Mouse (Mus musculus): ENCODE results near the gene Ap4e1. TPM values are rescaled to one million over a fixed set of nuclear protein-coding genes. Genes with fewer than 3 reads are reported as not detected.

Gene Ap4e1
- polyA plus RNA-seq (2011; ENCODE audit: insufficient read depth, insufficient read length, low read depth, missing spikeins) = 19.9 and 20.2 TPM in 2 replicates

DNA sequence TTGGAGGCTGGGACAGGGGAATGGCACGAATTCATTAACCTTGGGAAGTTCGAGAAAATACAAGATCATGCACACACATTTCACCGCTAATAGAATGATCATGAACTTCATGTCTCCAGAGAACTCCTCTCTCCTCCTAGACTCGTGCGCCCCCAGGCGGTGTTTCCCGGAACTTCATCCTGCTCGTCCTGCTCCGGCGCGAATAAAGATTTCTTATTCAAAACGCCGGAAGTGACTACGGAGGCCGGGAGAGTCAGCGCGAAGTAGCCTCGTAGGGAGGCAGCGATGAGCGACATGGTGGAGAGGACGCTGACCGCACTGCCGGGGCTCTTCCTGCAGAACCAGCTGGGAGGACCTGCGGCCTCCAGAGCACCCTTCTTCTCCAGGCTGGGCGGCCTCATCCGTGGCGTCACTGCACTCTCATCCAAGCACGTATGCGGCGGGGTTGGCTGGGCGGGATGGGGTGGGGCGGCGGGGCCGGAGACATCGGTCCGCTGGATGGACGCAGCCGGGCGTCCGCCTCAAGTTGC, at the start of gene Ap4e1:
Gene Ap4e1, plus strand, starts transcription at position 249 of the 530 bp plus-strand sequence.
- H3K9ac ChIP-seq (ENCODE audit: low read depth, poor library complexity, severe bottlenecking) = peak within 1 kb of the TSS; percentile 78
- peak within 1 kb of the TSS; percentile 98 for H3K4me3 ChIP-seq (ENCODE audit: low read depth, low read length)
- H3K27ac ChIP-seq (ENCODE audit: insufficient read depth, low read length) = no peak within 1 kb of the TSS
- H3K4me1 ChIP-seq (ENCODE audit: control insufficient read depth, insufficient read depth, low read length) = no peaks in the 10 kb centered on the region
- no peaks in the 10 kb centered on the region for H3K9me3 ChIP-seq (replicated peaks; ENCODE audit: control insufficient read depth, insufficient read depth, low read length, poor library complexity, severe bottlenecking)
- peaks cover 3% of the 10 kb centered on the region for H3K36me3 ChIP-seq (ENCODE audit: control insufficient read depth, insufficient read depth, low read length, poor library complexity, severe bottlenecking)
- no peaks in the 10 kb centered on the region for H3K27me3 ChIP-seq (ENCODE audit: control insufficient read depth, insufficient read depth, low read length, poor library complexity, severe bottlenecking)
- TF ChIP-seq CTCF (IDR thresholded peaks at IDR 0.05; ENCODE audit: low read depth, low read length) (peak; percentile 84), POLR2A (IDR thresholded peaks at IDR 0.05; ENCODE audit: insufficient read depth, low read length) (peak; percentile 51), EP300 (IDR thresholded peaks at IDR 0.05; ENCODE audit: insufficient read depth, low read depth, low read length) (0 out of 2 replicates have a peak, but pooled peaks have one; percentile 65)

- H3K9me3 ChIP-seq (replicated peaks; ENCODE audit: control insufficient read depth, insufficient read depth, low read length, poor library complexity, severe bottlenecking) = peaks cover 11% of the 10 kb centered on the region
- no peak overlapping the region for H3K4me3 ChIP-seq (ENCODE audit: low read depth, low read length)
- H3K27ac ChIP-seq (ENCODE audit: insufficient read depth, low read length) = no peak overlapping the region
- H3K9ac ChIP-seq (ENCODE audit: low read depth, poor library complexity, severe bottlenecking) = no peak overlapping the region
- no peaks in the 10 kb centered on the region for H3K27me3 ChIP-seq (ENCODE audit: control insufficient read depth, insufficient read depth, low read length, poor library complexity, severe bottlenecking)
- H3K36me3 ChIP-seq (ENCODE audit: control insufficient read depth, insufficient read depth, low read length, poor library complexity, severe bottlenecking) = no peaks in the 10 kb centered on the region
- TF ChIP-seq CTCF (IDR thresholded peaks at IDR 0.05; ENCODE audit: low read depth, low read length) (no peak), EP300 (IDR thresholded peaks at IDR 0.05; ENCODE audit: insufficient read depth, low read depth, low read length) (no peak), POLR2A (IDR thresholded peaks at IDR 0.05; ENCODE audit: insufficient read depth, low read length) (no peak)
- H3K4me1 ChIP-seq (ENCODE audit: control insufficient read depth, insufficient read depth, low read length) = no peaks in the 10 kb centered on the region
Observed at GRCm38 (mm10) chr2:126961696-126962095, 46.8 kb upstream of the Ap4e1 start.

GRCm38 (mm10) chr2:126977428-126977827, 31.1 kb upstream of the Ap4e1 start:
- Histone ChIP-seq H3K36me3 (ENCODE audit: control insufficient read depth, insufficient read depth, low read length, poor library complexity, severe bottlenecking) (no peaks in the 10 kb centered on the region), H3K4me3 (ENCODE audit: low read depth, low read length) (no peak overlapping the region), H3K27ac (ENCODE audit: insufficient read depth, low read length) (no peak overlapping the region), H3K9ac (ENCODE audit: low read depth, poor library complexity, severe bottlenecking) (no peak overlapping the region), H3K4me1 (ENCODE audit: control insufficient read depth, insufficient read depth, low read length) (peaks cover 1% of the 10 kb centered on the region), H3K9me3 (replicated peaks; ENCODE audit: control insufficient read depth, insufficient read depth, low read length, poor library complexity, severe bottlenecking) (peaks cover 4% of the 10 kb centered on the region; the same call in 1 of the 2 replicates), H3K27me3 (ENCODE audit: control insufficient read depth, insufficient read depth, low read length, poor library complexity, severe bottlenecking) (no peaks in the 10 kb centered on the region)
- no peak for TF ChIP-seq POLR2A (IDR thresholded peaks at IDR 0.05; ENCODE audit: insufficient read depth, low read length)
- TF ChIP-seq CTCF (IDR thresholded peaks at IDR 0.05; ENCODE audit: low read depth, low read length) = no peak
- no peak for TF ChIP-seq EP300 (IDR thresholded peaks at IDR 0.05; ENCODE audit: insufficient read depth, low read depth, low read length)

GRCm38 (mm10) chr2:126983221-126983620, 25.3 kb upstream of the Ap4e1 start:
- peaks cover 1% of the 10 kb centered on the region for H3K4me1 ChIP-seq (ENCODE audit: control insufficient read depth, insufficient read depth, low read length)
- H3K27me3 ChIP-seq (ENCODE audit: control insufficient read depth, insufficient read depth, low read length, poor library complexity, severe bottlenecking) = no peaks in the 10 kb centered on the region
- H3K27ac ChIP-seq (ENCODE audit: insufficient read depth, low read length) = no peak overlapping the region
- H3K4me3 ChIP-seq (ENCODE audit: low read depth, low read length) = no peak overlapping the region
- no peaks in the 10 kb centered on the region; the same call in 1 of the 2 replicates for H3K9me3 ChIP-seq (replicated peaks; ENCODE audit: control insufficient read depth, insufficient read depth, low read length, poor library complexity, severe bottlenecking)
- H3K9ac ChIP-seq (ENCODE audit: low read depth, poor library complexity, severe bottlenecking) = no peak overlapping the region
- H3K36me3 ChIP-seq (ENCODE audit: control insufficient read depth, insufficient read depth, low read length, poor library complexity, severe bottlenecking) = no peaks in the 10 kb centered on the region
- TF ChIP-seq POLR2A (IDR thresholded peaks at IDR 0.05; ENCODE audit: insufficient read depth, low read length) = no peak
- no peak for TF ChIP-seq CTCF (IDR thresholded peaks at IDR 0.05; ENCODE audit: low read depth, low read length)
- TF ChIP-seq EP300 (IDR thresholded peaks at IDR 0.05; ENCODE audit: insufficient read depth, low read depth, low read length) = no peak

- no peak for TF ChIP-seq CTCF (IDR thresholded peaks at IDR 0.05; ENCODE audit: low read depth, low read length)
- no peak for TF ChIP-seq POLR2A (IDR thresholded peaks at IDR 0.05; ENCODE audit: insufficient read depth, low read length)
- no peak for TF ChIP-seq EP300 (IDR thresholded peaks at IDR 0.05; ENCODE audit: insufficient read depth, low read depth, low read length)
- Histone ChIP-seq H3K27me3 (ENCODE audit: control insufficient read depth, insufficient read depth, low read length, poor library complexity, severe bottlenecking) (no peaks in the 10 kb centered on the region), H3K9me3 (replicated peaks; ENCODE audit: control insufficient read depth, insufficient read depth, low read length, poor library complexity, severe bottlenecking) (no peaks in the 10 kb centered on the region; the same call in 1 of the 2 replicates), H3K9ac (ENCODE audit: low read depth, poor library complexity, severe bottlenecking) (no peak overlapping the region), H3K36me3 (ENCODE audit: control insufficient read depth, insufficient read depth, low read length, poor library complexity, severe bottlenecking) (no peaks in the 10 kb centered on the region), H3K4me3 (ENCODE audit: low read depth, low read length) (no peak overlapping the region), H3K27ac (ENCODE audit: insufficient read depth, low read length) (no peak overlapping the region), H3K4me1 (ENCODE audit: control insufficient read depth, insufficient read depth, low read length) (peaks cover 3% of the 10 kb centered on the region)
Observed at GRCm38 (mm10) chr2:126989919-126990318, 18.6 kb upstream of the Ap4e1 start.

DNA sequence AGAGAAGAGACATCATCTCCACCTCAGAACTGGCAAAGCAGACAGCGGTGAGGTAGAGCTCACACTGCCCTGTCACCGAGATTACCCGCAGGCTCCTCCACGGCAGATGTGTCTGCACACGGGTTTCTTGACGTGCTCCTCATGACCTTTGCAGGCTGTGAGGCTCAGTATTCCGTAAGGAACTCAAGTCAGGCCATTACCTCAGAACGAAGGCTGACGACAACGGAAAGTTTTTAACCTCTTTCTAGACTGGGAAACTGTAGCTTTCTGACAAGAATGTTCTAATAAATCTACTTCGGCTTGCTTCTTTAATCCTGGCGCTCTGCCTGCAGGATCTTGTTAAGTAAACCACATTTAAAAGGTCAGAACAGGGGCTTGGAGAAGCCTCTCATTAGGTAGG, 15.8 kb upstream of the Ap4e1 start:
- no peak overlapping the region for H3K9ac ChIP-seq (ENCODE audit: low read depth, poor library complexity, severe bottlenecking)
- no peaks in the 10 kb centered on the region for H3K9me3 ChIP-seq (replicated peaks; ENCODE audit: control insufficient read depth, insufficient read depth, low read length, poor library complexity, severe bottlenecking)
- H3K36me3 ChIP-seq (ENCODE audit: control insufficient read depth, insufficient read depth, low read length, poor library complexity, severe bottlenecking) = no peaks in the 10 kb centered on the region
- H3K27ac ChIP-seq (ENCODE audit: insufficient read depth, low read length) = no peak overlapping the region
- H3K27me3 ChIP-seq (ENCODE audit: control insufficient read depth, insufficient read depth, low read length, poor library complexity, severe bottlenecking) = no peaks in the 10 kb centered on the region
- TF ChIP-seq CTCF (IDR thresholded peaks at IDR 0.05; ENCODE audit: low read depth, low read length) (no peak), POLR2A (IDR thresholded peaks at IDR 0.05; ENCODE audit: insufficient read depth, low read length) (no peak), EP300 (IDR thresholded peaks at IDR 0.05; ENCODE audit: insufficient read depth, low read depth, low read length) (no peak)
- H3K4me1 ChIP-seq (ENCODE audit: control insufficient read depth, insufficient read depth, low read length) = peaks cover 3% of the 10 kb centered on the region
- no peak overlapping the region for H3K4me3 ChIP-seq (ENCODE audit: low read depth, low read length)

Data from ES-Bruce4 (cell line).